Mouse (Mus musculus): ENCODE results near the gene Ntrk2. TPM values are rescaled to one million over a fixed set of nuclear protein-coding genes. Genes with fewer than 3 reads are reported as not detected.

Gene Ntrk2
- 100 to 1,000 TPM; 292 to 320 TPM for total RNA-seq (2021)
- long read RNA-seq, experiment 1, full-length matches to known transcripts, result 65 of 152 reads
- long read RNA-seq, experiment 1, partial matches to known transcripts, result 24 of 152 reads
- long read RNA-seq, experiment 1, other reads (novel, unspliced or antisense), result 63 of 152 reads
- long read RNA-seq, experiment 2, full-length matches to known transcripts, result 63 of 164 reads
- long read RNA-seq, experiment 2, partial matches to known transcripts, result 16 of 164 reads
- long read RNA-seq, experiment 2, other reads (novel, unspliced or antisense), result 85 of 164 reads

DNA sequence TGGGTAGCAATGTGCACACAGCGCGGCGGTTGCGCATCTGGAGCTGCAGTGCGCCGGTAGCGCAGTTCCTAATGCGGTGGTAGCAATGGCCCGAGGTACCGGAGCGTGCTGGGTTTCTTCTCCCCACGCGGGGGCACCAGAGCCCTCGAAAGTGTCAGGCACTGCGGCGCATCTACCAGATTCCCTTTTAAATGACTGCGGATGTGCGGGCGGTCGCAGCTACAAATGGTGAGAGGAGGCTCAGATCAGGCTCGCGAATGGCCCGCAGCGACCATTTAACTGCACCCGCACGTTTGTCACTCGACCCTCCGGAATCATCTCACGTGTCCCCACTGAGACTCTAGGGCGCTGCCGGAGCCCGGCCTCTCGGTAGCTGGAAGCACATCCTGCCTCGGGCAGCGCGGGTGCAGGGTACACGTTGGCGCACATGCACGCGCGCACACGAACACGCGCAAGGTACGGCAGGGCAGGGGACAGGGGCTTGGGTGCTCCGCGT, at the start of gene Ntrk2:
Ntrk2 (plus strand) TSS at position 173 of the 496 bp plus-strand sequence.
- peak; percentile 94 to 95 for DNase-seq (ENCODE audit: low spot score in 2 of 2)

DNA sequence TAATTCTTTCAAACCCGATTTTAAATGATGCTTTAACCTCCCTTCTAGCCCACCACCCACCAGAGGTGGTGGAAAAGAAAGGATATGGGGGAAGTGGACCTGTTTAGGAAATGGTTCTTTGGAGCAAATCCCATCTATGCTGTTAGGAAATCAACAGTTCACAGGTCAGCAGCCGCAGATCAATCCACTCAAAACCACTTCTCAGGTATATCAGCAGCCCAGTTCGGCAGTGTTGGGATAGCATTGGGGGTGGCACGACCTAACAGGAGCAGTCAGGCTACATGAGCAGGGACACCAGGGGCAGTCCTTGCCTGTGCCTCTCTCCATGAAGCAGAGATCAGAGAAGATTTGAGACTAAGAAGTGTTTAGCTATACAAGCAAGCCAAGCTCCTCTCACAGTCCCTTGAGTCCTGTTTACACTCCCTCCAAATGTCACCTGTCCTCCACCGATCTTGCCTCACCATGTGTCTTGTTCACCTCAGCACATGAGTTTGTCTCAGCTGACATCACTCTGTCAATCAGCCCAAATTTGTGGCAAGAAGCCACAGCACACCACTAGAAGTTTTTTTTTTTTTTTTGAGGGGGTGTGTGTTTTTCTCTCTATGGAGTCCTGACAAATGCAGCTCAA, 45.3 kb upstream of the Ntrk2 start:
- no peak for DNase-seq (ENCODE audit: low spot score in 2 of 2)

DNA sequence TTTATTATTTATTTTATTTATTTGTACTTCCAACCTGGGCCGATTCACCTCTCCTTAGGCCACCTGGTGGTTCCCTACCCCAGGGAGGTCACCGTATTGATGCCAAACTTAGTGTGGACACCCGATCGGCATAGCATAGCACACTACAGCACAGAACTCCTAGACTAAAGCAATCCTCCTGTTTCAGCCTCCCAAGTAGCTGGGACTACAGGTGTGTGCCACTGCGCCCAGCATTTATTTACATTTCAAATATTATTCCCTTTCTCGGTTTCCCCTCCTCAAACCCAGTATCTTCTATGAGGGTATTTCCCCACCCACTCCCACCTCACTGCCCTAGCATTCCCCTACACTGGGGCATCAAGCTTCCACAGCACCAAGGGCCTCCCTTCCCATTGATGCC, 38.1 kb upstream of the Ntrk2 start:
- no peak for DNase-seq (ENCODE audit: low spot score in 2 of 2)

GRCm38 (mm10) chr13:58769438-58769837, 36.9 kb upstream of the Ntrk2 start:
- DNase-seq (ENCODE audit: low spot score in 2 of 2), result no peak

GRCm38 (mm10) chr13:58779261-58779660, 27.1 kb upstream of the Ntrk2 start:
- DNase-seq (ENCODE audit: low spot score in 2 of 2), result no peak

DNA sequence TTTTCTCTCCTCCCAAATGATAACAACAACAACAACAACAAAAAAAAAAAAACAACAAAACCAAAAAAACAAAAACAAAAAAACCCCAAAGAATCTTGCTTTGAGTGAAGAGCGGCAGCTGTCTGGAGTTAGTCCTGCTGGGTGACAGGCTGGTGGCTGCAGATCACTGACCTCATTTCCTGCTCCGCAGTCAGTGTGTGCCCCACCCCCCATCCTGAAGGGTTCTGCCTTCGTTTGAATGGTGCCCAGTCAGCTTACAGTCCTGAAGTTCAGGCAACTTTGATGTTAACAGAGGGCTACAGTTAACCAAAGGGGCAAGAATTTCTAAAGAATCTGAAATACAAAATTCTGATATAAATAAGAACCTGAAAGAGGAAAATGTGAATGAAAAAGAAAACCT, 19.9 kb upstream of the Ntrk2 start:
- no peak for DNase-seq (ENCODE audit: low spot score in 2 of 2)

GRCm38 (mm10) chr13:58790741-58791140, 15.6 kb upstream of the Ntrk2 start:
- DNase-seq (ENCODE audit: low spot score in 2 of 2), result no peak

- DNase-seq (ENCODE audit: low spot score in 2 of 2), result no peak
Observed at GRCm38 (mm10) chr13:58797386-58797785, 9.0 kb upstream of the Ntrk2 start.

- no peak for DNase-seq (ENCODE audit: low spot score in 2 of 2)
Observed at GRCm38 (mm10) chr13:58801291-58801690, 5.1 kb upstream of the Ntrk2 start.

GRCm38 (mm10) chr13:58803882-58804281, 2.5 kb upstream of the Ntrk2 start:
- DNase-seq (ENCODE audit: low spot score in 2 of 2), result no peak

GRCm38 (mm10) chr13:58805833-58806232, 536 bp upstream of the Ntrk2 start:
- no peak for DNase-seq (ENCODE audit: low spot score in 2 of 2)

- peak in 1 of 2 experiments; percentile 62 for DNase-seq (ENCODE audit: low spot score in 2 of 2)
Observed at GRCm38 (mm10) chr13:58806896-58807628, 693 bp downstream of the Ntrk2 start.

DNA sequence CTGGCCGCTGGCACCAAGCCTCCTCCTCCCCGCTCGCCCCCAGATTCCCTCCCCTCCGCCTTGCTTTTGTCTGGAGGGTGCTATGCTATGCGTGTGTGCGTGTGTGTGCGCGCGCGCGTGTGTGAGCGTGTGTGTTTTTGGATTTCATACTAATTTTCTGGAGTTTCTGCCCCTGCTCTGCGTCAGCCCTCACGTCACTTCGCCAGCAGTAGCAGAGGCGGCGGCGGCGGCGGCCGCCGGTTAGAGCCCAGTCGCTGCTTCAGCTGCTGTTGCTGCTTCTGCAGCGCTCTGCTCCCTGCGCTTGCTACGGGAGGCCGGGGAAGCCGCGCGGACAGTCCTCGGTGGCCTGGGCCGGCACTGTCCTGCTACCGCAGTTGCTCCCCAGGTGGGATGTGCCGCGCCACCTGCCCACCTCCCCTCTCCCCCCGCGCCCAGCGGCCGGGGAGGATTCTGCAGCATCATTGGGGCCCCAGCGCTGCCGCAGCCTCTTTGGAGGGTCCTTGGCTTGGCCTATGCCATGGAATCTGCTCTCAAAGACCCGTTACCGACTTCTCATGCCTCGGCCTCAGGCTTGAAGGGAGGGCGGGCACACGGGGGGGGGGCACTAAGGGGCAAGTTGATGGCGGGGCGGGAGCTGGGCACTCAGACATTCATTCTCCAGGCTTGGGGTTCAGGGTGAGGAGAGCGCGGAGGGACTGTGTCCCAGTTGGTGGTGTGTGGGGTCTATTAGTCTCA, 1.4 kb downstream of the Ntrk2 start:
- peak; percentile 85 to 91 for DNase-seq (ENCODE audit: low spot score in 2 of 2)

DNA sequence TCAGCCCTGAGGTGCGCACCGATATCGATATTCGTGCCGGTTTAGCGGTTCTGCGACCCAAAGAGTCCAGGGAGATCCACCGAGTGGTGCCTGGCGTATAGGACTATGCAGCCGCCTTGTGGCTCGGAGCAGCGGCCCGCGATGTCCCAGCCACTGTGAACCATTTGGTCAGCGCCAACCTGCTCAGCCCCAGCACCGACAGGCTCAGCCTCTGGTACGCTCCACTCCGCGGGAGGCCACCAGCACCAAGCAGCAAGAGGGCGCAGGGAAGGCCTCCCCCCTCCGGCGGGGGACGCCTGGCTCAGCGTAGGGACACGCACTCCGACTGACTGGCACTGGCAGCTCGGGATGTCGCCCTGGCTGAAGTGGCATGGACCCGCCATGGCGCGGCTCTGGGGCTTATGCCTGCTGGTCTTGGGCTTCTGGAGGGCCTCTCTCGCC, 2.0 kb downstream of the Ntrk2 start:
- peak; percentile 72 to 77 for DNase-seq (ENCODE audit: low spot score in 2 of 2)

- DNase-seq (ENCODE audit: low spot score in 2 of 2), result peak; percentile 66 to 73
Observed at GRCm38 (mm10) chr13:58809930-58810329, 3.6 kb downstream of the Ntrk2 start.

- no peak for DNase-seq (ENCODE audit: low spot score in 2 of 2)
Observed at GRCm38 (mm10) chr13:58824752-58825151, 18.4 kb downstream of the Ntrk2 start.

- DNase-seq (ENCODE audit: low spot score in 2 of 2), result no peak
Observed at GRCm38 (mm10) chr13:58826356-58827197, 20.2 kb downstream of the Ntrk2 start.

DNA sequence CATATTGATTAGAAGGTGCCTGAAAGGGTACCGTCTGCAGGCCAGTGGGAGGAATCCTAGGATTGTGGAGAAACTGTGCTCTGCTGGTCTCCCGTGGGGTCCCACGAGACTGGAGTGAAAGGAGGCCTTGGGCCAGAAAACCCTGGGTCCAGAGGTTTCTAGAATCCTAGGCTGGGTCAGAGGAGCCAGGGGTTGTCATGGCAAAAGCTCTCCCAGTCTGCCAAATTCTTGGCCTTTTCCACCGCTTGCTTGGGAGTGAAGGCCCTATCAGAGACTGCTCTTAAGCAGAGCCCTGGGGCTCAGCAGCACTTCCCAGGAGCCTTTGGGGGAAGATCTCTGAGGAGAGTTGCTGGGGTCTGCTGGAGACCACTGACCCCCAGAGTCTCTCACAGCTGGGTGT, 25.6 kb downstream of the Ntrk2 start:
- no peak for DNase-seq (ENCODE audit: low spot score in 2 of 2)

- no peak for DNase-seq (ENCODE audit: low spot score in 2 of 2)
Observed at GRCm38 (mm10) chr13:58834726-58835125, 28.4 kb downstream of the Ntrk2 start.

DNA sequence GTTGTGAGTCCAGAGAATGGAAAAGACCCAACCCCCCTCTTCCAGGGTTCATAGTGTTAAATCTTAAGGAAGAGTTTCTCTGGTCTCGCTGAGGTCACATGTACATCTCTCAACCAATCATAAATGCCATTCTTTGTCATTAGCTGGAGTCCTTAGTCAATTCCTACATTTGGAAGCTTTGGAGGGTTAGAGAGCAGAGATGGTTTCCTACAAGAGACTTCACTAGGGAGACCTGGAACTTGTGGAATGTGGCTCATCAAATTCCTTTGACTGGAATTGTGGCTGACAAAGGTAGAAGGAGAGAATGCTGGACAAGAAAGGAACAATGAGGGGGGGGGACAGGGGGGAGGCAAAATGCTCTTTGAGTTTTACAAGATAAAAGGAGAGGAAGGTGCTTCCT, 30.5 kb downstream of the Ntrk2 start:
- DNase-seq (ENCODE audit: low spot score in 2 of 2), result no peak

Measured in layer of hippocampus, postnatal 14 days (tissue).